Mouse (Mus musculus): ENCODE results near the gene Mov10. TPM values are rescaled to one million over a fixed set of nuclear protein-coding genes. Genes with fewer than 3 reads are reported as not detected.

Mov10 gene
- total RNA-seq, 1 experiment from 2014 or later, result 33.0 TPM

DNA sequence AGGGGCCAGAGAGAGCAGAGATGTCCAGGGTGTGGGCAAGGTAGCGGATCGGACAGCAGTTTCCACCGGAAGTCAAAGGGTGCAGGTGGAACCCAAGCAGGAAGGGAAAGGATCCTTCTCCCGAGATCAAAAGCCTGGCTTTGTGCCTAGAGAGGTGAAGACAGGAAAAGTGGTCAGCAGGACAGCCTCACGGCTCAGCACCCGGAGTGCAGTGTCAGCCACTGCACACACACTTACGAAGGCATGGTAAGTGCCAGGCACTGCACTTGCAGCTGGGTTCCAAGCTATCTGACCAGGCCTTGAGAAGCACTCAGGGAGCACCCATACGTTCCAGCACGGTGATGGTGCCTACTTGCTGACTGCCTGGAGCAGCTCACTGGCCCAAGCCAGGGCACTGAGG, 12.8 kb downstream of the Mov10 start:
- no peak for DNase-seq

DNA sequence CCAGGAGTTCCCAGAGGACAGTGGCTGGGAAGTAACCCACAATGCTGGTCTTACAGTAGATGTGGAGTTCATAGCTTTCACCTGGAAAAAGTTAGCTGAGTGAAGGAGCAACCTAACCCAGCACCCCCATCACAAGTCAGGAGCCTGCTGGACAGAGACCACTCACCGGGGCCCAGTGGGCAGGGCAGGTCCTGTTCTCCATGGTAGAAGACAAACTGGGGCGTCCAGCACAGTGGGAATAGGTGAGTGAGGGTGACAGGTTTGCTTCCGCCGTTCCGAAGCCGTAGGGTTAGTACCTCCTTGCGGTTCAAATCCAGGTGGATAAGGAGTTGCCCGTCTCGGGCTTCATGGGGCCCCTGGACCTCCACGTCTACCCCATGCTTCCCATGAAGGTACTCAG, 14.1 kb downstream of the Mov10 start:
- DNase-seq, result no peak

DNA sequence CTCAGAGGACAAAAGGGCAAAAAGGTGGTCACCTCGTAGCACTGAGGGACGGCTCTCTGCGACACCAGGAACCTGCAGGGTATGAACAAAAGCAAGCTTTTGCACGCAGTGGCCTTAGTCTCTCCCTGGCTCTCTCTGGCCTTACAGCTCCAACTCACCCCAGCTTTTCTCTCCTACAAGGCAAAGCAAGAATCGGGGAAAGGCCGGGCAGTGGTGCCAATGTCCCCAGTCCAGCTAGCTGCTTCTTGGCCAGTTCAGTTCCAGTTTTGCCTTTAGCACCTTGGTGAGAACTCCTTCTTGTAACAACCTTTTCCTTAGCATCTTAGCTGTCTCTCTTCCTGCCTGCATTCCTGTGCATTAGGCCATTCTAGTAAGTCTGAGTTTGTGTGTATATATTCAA, 16.9 kb downstream of the Mov10 start:
- DNase-seq, result no peak

DNA sequence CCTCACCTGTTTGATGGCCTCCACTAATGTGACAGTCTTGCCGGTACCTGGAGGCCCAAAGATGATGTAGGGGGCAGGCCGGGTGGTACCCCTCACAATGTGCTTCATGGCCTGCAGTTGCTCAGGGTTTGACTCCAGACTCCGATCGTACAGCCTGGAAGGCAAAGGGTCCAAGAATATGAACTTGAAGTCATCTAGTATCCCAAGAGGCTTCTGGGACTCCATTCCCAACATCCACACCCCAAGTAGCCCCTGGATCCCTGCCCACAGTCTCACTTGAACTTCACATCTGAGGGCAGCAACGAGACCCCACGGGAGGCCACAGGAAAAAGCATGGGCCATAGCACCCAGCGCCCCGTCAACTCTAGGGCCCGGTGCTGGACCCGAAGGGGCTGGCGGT, 17.7 kb downstream of the Mov10 start:
- no peak for DNase-seq

DNA sequence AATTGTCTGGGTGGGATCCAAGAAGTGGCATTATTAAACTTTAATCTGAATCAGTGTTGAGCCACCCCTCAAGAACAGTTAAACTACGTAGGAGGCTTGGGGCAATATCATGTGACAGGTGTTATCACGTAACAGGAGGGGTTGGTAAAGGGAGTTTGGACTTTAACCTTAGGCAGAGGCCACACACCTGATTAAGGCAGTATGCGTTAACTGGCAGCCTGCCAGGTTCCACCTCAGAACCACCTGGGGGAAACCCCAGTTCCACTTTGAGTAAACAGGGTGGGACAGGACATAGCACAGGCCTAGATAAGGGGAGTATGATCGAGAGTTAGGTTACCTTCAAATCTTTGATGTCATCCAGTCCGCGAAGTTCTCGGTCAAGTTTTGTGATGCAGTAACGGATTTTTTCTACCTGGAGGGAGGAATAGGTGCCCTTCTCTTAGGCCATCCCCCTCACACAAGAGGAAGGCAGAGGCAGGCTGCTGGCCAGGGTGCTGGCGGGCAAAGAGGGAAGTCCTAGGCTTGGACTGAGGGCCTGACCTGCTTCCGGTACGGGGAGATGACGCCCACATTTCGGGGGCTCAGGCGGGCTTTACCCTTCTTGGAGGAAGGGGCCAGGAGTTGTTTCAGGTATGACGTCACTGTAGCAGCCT, 21.8 kb downstream of the Mov10 start:
- no peak for DNase-seq

DNA sequence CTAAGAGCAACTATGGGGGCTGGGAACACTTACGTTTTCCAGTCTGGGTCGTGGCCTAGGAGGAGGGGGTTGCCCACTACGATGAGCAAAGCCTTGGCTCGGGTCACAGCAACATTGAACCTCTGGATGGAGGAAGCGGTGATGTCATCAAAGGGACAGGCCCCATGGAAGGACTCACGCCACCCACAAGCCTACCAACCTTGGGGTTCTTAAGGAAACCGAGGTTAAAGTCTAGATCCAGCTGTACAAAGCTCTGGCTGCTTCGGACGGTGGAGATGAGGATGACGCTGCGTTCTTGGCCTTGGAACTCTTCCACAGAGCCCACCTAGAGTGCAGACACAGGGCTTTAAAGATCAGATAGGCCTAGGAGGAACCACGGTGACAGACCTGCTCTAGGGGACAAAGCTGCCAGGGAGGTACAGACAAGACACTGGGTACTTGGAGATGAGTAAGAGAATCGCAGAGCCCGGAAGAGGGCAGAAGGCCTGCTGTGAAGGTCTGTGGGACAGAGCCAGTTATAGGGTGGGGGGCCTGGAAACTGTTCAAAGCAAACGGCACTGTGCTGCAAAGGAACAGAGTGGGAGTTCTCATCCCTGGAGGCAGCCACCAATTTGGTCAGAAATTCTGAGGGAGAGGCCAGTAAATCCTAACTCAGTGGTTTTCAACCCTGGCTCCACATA, 22.6 kb downstream of the Mov10 start:
- DNase-seq, result no peak

DNA sequence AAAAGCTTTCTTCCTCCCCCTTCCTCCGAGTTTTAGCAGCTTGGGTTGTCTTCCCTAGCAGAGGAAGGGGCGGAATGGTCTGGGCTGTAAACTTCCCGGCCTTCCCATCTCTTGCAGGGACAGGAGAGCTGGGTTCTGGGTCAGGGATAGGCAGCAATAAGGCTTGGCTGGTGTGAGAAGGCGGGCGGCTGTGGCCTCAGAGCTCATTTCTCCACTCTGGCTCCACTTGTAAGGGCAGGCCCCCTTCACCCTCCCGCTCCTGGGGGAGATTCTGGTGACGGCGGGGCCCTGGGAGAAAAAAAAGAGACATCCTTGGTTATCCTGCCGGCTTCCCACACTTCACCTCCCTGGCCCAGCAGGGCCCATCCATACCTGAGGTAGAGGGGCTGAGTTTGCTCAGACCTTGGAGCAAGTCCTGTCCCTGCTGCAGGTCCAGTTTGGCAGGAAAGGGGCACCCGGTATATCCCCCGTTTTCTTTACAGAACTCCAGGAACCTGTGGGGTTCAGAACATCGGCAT, 23.4 kb downstream of the Mov10 start:
- no peak for DNase-seq

DNA sequence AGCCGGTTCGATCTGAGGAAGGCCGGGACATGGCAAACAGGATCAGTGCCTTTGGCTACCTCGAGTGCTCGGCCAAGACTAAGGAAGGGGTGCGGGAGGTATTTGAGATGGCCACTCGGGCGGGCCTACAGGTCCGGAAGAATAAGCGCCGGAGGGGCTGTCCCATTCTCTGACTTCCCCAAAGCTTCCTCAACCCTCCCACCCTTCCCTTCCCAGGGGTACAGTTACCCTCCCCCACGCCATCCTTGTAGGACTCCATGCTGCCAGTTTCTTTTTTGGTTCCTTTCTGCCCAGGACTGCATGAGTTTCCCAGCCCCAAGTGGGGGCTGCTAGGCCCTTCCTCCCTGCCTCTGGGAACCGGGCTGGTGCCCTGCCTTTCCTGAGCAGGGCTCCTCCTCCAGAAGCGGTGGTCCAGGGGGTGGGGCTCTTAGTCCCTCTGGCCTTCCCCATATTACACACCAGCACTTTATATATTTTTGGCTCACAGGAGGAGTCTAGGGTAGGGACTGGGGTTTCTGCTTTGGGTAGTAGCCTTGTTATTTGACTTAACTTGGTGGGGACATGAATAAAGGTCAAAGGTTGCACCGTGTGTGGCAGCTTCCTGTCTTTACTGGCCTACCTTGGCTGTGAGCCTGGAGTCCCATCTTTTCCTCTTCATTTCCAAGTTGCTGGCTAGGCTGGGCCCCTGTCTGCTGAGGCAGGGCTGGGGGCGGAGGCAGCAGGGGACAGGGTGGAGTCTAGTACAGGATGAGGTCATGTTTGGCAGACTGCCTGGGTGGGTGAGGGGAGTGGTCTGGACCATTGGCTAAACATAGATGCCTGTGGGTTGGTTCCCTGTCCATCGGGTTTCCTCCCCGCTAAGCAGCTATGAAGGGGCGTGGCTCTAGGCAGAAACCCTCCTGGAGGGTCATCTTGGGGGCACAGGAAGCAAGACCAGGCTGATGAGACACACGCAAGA, 24.2 kb downstream of the Mov10 start:
- DNase-seq, result peak; percentile 88

DNA sequence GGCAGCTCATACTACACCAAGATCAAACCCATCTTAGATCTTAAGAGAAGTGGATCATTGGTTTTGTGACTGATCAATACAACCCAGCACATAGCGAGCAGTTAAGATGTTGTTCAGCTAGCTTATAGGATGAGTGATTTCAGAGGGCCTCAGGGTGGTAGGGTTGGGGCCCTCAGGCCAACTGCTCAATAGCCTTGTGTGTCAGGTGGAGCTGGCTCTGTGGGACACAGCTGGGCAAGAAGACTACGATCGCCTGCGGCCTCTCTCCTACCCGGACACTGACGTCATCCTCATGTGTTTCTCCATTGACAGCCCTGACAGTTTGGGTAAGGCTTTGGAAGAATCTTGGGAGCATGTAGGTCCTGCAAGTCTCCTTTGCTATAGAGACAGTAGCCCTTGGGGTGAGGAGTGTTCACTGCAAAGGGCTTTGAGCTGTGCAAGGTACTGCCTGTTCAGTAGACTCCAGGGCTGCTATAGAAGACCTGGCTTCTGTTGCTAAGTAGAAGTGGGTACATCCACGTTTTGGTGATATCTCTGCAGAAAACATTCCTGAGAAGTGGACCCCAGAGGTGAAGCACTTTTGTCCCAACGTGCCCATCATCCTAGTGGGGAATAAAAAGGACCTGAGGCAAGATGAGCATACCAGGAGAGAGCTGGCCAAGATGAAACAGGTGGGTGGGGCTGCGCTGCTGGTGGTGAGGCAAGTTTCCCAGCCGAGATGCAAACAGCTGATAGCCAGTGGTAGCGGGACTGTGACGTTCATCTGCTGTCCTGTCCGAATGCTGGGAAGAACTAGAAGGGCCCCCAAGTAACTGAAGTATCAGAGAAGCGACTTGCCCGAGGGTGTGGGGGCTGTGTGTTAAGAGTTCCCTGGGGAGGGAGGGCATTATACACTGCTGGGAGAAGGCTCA, 25.7 kb downstream of the Mov10 start:
- no peak for DNase-seq

DNA sequence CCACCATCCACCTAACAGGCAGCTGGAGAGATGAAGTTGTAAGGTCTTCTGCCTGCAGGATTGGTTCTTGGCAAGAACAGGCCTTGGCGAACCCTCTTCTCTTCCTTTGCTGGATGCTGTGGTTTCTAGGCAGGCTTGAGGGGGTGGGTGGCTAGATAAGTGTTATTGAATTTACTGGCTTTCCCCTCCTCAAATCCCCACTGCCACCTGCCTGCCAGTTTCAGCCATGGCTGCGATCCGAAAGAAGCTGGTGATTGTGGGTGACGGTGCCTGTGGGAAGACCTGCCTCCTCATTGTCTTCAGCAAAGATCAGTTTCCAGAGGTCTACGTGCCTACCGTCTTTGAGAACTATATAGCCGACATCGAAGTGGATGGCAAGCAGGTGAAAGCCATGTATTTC, 26.7 kb downstream of the Mov10 start:
- no peak for DNase-seq

DNA sequence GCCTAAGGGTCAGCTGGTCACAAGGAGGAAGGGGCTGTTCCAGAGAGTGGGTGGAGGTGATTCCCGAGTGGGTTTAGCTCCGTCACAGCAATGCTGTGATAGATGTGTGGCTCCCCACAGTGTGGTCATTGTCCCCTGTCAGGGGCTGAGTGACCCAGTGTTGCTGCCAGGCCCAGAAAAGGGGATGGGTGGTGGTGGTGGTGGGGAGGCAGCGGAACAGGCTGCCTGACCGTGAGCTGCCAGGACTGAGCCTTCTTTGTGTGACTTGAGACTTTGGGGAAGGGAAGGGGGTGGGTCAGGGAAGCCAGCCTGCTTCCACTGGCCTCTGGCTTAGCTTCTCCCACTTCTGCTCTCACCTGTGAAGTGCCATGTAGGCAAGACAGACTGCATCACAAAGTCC, 27.3 kb downstream of the Mov10 start:
- DNase-seq, result no peak

DNA sequence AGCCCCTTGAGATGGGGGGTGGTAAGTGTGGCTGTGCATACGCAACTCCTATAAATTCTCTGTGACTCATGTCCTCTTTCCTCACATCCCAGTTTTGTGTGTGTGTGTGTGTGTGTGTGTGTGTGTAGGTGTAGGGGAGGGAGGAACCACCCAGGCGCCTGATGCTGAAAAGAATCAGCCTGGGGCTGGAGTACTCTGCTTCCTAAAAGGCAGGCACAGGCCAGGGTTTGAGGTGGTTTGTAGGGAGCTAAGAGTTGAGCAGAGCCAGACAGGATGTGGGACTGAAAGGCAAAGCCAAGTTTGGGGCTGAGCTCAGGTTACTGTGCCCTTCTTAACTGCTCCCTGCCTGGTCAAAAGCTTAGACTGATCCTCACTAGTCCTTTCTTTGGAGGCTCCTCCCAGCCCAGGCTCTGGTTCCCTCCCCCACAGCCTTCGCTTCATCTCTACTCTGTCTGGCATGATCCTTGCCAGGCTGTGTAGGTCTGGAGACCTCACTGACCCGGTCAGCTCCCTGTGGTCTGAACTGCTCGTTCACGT, 27.9 kb downstream of the Mov10 start:
- DNase-seq, result no peak

DNA sequence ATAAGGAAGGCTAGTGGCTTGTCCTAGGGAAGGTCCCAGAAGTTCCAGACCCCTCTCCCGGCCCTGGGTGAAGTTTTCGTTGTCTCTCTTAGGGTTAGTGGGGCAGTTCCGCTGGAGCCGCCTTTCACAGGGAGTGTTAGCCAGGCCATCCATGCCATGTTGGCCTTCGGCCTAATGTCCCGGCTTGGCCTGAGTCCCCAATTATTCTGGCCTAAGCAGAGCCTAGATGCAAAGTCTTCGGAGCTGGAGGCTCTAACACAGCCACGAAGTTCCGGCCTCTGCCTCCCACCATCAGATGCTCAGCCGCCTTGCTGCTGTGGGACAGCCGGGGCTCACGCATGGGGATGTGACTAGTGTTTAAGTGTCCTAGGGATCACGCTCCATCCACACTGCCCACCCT, 28.5 kb downstream of the Mov10 start:
- DNase-seq, result peak; percentile 51

DNA sequence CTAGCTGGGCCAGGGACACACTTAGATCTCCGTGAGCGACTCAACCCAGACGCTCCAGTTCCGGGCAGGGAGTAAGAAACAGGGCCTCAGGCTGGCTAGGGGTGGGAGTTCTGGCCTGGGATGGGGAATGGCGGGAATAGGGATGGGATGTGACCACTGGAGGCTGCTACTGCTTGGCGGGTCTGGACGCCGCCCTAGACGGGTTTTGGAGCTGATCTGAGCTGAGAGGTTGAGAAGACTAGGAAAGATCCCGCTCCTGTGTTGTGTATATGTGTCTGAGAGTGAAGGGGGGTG, 29.1 kb downstream of the Mov10 start:
- no peak for DNase-seq

DNA sequence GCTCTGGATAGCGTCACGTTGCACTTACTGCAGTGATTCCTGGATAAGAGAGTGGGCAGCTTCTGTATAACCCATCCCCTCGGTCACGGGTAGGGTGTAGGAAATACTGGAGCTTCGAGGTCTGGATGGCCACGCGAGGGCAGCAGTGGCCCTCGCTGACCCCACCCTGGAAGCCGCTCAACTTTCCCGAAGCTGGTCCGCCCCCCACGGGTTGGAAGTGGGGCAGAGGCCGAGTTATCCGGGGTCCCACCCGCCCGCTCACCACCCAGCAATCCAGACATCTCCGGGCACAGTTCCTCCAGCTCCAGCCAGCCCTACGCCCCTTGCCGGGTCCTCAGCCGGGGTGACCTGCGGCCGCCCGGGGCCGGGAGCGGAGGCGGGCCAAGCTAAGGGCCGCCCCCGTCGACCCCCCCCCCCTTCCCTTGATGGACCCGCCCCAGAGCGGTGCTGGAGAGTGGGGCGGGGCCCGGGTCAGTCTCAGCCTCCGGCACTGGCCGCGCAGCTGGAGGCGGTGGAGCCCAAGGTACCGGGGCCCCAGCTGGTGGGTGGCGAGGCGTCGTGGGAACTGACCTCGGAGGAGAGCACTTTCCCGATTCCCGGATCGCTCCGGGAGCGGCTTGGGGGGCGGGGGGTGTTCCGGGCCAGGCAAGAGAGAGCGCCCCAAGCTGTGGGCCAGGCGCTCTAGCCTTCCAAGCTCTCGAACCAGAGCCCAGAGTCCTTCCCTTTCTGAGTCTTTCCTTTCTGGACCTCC, 29.6 kb downstream of the Mov10 start:
- peak; percentile 89 for DNase-seq

DNA sequence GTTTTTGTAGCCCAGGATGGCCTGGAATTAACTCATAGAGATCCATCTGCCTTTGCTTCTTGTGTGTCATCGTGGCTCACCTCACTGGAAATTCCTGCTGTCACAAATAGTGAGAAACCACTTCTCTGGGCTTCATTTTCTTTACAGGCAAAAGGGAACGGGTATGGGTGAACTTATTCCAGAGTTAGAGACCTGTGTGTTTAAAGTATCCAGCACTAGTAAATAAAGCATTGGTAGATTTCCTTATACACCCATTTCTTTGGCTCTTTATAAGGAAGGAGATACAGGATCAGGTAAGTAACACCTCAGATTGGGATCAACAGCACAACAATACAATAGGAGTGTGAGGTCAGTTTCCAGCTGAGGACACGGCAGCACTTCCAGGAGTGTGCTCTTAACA, 30.3 kb downstream of the Mov10 start, which contains the start of gene Rhoc:
Rhoc (plus strand) TSS at position 301 of the 400 bp plus-strand sequence.
- DNase-seq, result no peak

DNA sequence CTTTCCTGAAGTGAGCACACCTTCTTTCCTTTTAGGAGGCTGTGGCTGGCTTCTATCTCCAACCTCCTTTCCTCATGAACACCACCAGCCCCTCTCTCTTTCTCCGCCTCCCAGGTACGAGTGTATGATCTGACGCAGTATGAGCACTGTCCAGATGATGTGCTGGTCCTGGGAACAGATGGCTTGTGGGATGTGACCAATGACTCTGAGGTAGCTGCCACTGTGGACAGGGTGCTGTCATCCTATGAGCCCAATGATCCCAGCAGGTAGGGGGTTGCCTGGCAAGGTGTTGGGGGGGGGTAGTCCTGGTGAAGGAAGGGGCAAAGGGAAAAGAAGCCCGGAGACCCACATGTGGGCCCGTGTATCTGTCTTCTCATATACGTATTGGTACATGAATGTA, 33.1 kb downstream of the Mov10 start:
- DNase-seq, result no peak

DNA sequence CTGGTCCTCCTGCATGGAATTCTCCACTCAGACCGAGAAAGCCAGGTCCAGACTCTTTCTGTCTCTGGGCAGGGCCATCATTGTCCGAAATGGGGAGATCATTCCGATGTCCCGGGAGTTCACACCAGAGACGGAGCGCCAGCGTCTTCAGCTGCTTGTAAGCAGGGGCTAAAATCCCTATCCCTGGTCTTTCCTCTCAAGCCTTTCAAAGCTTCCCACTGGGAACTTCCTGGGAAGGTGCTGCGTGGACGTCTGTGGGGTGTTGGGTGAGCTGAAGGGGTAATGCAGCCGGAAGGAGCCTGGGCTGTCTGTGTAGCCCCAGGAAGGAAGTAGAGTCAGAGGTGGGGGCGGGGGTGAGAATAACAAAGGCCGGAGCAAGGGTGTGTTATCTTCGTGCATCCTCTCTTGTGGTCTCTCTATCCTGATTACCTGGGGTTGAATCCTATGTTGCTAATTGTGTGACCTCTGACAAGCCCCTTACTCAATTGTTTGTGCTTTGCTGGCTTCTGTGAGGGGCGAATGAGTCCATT, 34.3 kb downstream of the Mov10 start:
- no peak for DNase-seq

DNA sequence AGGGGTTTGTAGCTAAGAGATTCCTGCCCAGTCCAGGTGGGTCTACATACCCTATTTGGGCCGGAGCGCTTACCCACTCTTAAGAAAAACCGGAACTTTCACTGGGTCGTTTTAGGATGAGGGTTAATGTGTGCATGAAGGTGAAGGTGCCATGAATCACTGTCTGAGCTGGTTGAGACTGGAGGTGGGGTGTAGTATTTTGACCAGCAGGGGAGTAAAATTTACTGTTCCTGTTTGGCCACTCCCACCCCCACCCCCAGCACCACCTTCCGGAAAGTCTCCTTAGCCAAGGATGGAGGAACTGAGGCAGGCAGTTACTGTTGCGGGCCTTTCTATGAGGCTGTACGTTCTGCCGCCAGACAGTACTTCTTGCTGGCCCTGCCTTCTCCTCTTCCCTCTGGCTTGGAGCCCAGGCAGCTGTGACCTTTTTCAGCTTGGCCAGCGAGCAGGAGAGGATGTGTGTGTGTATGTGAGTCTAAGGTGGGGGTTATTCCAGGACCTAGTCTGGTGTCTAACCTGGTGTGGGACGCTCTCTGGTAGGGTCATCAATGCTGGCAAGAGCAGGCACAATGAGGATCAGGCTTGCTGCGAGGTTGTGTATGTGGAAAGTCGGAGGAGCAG, 36.2 kb downstream of the Mov10 start:
- DNase-seq, result peak; percentile 70

DNA sequence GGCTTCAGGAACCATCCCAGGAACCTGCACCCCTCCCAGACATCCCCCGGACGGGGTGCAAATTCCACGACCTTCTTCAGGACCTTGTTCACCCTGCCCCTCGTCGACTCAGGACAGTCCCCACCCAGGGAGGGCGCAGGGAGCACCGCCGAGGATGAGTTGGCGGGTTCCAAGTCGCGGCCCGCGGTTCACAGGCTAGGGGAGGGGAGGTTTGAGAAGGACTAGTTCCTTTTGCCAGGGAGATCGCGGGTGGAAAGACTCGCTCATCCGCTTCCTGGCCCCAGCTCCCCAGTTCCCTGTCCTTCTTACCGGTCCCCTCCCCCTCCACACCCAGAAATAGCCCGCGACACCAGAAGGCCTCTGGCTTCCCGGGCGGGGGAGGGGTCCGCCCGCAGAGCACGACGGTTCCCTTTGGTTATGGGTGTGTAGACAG, 36.9 kb downstream of the Mov10 start, which contains the start of gene Fam19a3:
Fam19a3 (minus strand) TSS at position 370 of the 433 bp plus-strand sequence.
- DNase-seq, result no peak

Data from adrenal gland, postnatal 25 days (tissue).